Mouse (Mus musculus): ENCODE measurements at regions not wholly inside any gene's neighbourhood (a gene's known extent, or its start where the extent isn't known, plus 50 kb on each side); places are given as distances from the start of the nearest gene placed in this dataset.

DNA sequence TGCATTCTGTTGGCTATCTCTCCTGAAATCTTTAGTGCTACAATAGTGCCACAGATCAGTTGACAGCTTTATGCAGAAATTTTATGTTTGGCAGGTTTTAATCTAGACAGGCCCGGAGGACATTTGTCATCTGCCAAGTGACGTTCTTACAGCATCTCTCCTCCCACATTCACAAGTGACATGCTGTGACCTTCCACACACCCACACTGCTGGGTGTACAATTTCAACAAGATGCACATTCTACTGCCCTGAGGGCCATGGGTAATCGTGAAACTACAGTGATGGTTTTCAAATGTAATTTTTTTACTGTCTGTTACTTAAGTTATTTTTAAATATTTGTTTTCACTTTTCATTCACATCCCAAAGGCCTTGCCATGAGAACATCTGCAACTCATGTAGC is 639.2 kb upstream of the Gm11114 start:
- DNase-seq (ENCODE audit: low read depth), result no peak

DNA sequence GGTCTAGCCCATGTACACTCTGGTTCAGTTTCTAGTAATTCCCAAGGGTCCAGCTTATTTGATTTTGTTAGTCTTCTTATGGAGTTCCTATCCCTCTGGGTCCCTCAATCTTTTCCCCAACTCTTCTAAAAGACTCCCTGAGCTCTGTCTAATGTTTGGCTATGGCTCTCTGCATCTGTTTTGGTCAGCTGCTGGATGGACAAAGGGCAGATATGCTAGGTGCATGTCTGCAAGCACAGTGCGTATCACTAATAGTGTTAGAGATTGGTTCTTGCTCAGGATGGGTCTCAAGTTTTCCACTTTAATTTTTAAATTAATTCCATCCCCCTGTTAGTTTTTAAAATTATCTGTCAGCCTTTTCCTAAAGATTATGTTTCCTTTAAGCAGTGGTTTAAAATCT is 634.2 kb upstream of the Gm11114 start:
- no peak for DNase-seq (ENCODE audit: low read depth)

DNA sequence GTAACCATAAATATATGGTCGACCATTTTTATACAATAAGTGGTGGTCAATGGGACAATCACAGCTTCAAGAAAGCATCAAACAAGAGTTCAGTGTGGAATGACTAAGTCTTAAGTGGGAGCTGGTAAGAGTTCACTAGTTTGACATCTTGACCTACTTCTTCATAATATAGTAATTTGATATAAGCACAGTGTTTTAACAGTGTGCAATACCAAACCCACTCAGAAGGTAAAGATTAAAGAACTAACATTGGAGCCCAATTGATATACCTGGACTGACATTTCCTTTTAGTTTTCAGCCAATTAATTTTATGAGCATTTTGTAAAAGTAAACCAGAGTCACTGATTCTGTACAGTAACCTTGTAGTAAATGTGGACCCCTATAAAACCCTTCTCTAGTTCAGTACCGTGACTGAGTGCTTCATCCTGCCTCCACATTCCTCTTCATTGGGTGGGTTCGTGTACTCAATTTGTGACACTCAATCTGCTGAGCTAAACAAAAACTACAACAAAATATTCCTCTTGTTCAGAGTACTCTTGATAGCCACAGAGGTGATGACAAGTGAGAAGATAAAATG is 593.9 kb upstream of the Gm11114 start:
- no peak for DNase-seq (ENCODE audit: low read depth)

DNA sequence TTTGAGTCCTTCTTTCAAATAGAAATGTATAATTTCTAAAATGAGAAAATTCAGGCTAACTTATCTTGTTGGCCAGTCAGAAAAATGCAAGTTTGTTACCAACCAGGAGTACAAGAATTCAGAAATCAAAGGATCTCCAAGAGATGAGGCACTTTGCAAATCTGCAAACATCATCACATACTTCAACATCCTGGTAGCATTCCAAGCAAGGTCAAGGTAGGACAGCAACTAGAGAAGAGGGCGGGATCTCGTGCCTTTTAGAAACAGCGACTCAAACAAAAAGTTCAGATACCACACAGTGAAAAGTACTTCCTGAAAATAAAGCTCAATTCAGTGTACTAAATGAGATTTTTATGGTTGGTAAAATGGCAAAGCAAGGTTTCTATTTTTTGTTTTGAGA is 593.2 kb upstream of the Gm11114 start:
- no peak for DNase-seq (ENCODE audit: low read depth)

DNA sequence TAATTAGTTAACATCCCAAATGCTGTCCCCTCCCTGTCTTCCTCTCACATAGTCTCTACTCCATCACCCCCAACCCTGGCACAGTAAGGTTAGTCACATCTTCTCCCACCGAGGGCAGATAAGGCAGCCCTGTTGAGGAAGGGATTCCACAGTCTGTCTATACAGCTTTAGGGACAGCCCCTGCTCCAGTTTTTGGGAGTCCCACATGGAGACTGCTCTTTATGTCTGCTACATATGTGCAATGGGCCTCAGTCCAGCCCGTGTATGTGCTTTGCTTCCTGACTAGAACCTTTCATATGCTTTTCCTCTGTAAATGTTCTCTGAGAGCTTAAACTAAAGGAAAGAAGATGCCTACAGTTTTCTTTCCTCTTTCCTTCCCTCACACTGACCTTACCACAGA is 592.1 kb upstream of the Gm11114 start:
- no peak for DNase-seq (ENCODE audit: low read depth)

DNA sequence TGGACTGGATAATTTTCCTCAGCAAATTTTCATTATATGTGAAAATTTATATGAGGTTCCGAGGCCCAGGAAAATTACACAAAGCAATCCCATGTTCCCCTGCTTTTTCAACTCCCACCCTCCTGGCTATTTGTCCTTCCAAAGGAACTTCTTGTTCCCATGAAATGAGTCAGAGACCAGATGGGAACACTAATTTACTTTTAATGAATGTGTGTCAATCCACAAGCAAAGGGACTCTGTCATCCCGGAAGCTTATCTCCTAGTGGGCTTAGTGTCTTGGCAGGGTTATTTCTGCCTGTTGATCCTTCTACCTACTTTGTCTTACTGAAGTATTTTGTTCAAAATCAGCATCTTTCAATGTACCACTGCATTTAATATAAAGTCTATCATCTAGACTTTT is 573.3 kb upstream of the Gm11114 start:
- no peak for DNase-seq (ENCODE audit: low read depth)

DNA sequence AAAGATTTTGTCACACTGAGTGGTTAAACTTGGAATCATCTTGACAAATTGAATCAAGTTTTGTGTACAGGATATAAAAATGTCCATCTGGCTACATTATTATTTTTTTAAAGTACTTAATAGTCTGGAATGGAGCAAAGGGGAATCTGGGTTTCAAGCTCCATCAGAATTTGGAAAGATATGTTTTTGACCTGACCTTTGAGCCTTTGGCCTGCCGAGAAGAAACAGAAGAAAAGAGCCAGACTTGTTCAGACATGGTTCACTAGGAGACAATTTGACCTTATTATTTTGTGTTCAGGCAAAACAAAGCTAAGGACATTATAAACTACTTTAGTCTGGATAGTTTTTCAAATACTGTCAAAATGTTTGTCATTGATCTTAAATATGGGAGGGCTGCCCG is 572.2 kb upstream of the Gm11114 start:
- DNase-seq (ENCODE audit: low read depth), result no peak

DNA sequence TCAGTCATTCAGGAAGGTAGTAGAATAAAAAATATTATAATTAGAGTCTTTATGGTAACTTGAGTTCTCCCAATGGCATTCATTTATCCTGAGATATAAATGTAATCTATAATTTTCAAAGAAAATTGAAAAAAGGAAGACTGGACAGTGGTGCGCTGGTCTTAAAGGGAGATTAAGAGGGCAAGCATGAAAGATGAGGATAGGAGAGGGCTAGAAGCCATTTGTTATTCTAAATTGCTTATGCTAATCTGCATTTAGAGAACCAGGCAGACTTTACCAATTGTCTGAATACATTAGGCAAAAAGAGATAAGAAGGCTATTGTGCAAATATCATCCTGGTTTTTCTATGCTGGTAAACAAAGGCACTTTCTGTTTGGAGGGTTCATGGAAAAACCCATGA is 558.2 kb upstream of the Gm11114 start:
- DNase-seq (ENCODE audit: low read depth), result no peak

DNA sequence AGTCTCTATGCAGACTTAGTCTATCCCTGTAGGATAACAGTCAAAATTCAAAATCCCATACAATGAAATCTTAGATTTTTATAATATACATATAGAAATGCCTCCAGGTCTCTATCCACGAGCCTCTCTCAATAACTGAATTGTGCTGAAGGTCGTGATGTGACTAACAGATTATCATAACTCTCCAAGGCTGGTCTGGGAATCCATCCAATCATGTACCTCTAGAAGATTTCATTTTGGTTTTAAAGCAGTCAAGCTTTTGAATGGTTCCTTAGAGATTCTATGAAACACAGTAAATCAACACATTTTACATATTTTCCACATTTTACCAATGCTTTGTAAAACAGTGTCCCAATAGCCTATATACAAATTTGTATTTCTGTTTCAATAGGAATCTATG is 557.7 kb upstream of the Gm11114 start:
- DNase-seq (ENCODE audit: low read depth), result no peak

DNA sequence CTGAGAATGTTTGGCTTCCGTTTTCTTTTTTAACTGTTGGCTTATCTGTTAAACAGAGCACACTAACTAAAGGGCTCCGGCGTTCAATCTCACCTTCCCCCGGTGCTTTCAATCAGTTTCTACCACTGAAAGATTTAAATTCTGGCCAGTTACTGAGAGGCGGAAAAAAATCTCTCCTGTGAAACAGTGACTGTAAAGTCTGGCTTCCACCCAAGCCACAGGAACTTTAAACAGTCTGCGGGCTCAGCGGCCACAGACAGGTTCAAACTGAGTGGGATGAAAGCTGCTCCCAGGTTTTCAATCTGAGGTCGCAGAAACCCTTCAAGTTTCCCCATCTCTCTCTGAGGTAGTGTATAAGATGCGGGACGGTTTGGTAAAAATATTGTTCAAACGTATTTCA is 538.2 kb upstream of the Gm11114 start:
- peak; percentile 13 for DNase-seq (ENCODE audit: low read depth)

DNA sequence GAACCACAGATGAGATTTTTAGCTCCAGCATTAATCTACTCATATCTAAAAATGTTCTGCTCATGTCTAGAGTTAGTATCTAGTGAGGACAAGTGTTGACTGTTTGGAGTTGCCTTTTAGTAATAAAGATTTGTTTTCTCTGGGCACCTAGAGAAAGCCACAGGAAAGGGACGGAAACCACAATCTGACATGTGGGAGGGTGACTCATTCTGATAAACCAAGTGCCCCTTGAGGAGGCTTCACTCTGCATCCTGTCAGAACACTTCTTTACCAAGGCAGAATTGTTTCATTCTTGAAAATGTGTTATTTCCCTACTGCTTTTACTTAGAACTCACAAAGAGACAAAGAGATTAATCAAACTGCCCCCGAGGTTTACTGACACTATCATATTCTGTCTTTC is 537.4 kb upstream of the Gm11114 start:
- no peak for DNase-seq (ENCODE audit: low read depth)

GRCm38 (mm10) chr9:84779125-84779524 is 533.4 kb upstream of the Gm11114 start:
- no peak for DNase-seq (ENCODE audit: low read depth)

- DNase-seq (ENCODE audit: low read depth), result no peak
These were observed 486.8 kb upstream of the Gm11114 start for GRCm38 (mm10) chr9:84825768-84826167.

GRCm38 (mm10) chr9:84828934-84829333 is 483.6 kb upstream of the Gm11114 start:
- DNase-seq (ENCODE audit: low read depth), result no peak

DNA sequence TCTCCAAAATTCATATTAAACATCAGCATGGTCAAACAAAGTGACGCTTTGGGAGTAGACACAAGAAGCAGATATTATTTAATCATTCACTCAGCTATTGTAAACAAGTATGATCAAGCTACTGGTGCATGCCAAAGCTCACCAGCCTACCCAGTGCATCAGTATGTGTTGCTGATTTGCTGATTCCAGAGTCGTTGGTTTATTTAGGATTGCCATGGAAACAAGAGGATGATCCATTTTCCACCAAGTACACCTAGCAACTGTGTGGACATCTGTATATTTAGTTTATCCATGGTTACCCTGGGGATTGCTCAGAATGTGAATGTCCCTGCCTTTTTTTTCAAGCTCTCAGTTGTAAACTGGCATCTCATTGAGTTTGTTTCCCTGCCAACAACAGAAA is 481.9 kb upstream of the Gm11114 start:
- no peak for DNase-seq (ENCODE audit: low read depth)

DNA sequence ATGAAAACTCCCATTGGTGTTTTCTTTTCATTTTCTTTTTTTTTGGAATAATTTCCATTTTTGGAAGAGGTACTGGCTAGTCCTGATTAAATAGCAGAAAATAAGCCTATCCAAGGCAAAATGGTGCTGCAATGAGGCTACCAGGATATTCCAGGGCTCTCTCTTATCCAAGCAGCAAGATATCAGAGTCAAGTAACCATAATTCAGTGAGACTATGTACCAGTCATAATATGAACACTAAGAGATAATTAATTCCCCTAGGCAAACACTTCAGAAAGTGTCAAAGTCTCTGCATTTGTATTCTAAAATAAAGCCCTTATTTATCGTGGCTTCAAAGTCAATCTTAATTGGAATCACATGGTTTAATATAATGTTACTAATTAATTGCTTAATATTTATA is 475.1 kb upstream of the Gm11114 start:
- DNase-seq (ENCODE audit: low read depth), result no peak

- DNase-seq (ENCODE audit: low read depth), result no peak
These were observed 468.6 kb upstream of the Gm11114 start for GRCm38 (mm10) chr9:84844021-84844420.

GRCm38 (mm10) chr9:84861600-84861999 is 451.0 kb upstream of the Gm11114 start:
- DNase-seq (ENCODE audit: low read depth), result no peak

DNA sequence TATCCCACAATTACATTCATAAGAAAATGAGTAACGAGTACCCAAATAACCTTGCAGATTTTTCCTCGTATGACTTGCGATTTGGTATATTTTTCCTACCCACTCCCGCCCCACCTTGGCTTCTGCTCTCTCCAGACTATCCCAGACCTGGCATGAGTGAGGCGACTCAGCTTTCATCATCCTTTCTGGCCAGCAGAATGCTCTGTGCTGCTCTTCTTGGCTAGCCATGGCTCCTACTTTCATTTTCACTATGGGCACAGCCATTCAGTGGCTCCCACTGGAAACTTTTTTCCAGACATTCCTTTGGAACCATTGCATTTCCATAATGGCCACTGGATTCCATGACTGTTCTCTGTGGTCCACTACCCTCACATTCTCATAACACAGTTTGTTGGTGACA is 449.1 kb upstream of the Gm11114 start:
- peak; percentile 22 for DNase-seq (ENCODE audit: low read depth)

DNA sequence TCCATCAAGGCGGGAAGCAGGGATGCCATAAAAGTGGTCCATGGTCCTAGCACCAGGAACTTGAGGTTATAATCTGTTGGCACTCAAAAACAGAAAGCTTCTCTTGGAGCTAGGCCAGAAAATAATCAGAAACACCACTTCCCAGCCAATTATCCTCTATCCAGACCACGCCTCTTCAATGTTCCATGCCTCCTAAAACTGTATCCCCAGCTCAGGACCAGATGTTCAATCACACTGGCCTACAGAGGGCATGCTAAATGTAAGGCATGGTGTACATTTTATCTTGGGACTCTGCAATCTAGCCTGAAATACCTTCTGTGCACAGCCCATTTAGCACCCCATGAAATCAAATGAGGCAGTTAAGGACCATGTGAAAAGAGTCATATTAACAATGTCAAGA is 418.4 kb upstream of the Gm11114 start:
- no peak for DNase-seq (ENCODE audit: low read depth)

- DNase-seq (ENCODE audit: low read depth), result no peak
These were observed 416.5 kb upstream of the Gm11114 start for GRCm38 (mm10) chr9:84896073-84896472.

DNA sequence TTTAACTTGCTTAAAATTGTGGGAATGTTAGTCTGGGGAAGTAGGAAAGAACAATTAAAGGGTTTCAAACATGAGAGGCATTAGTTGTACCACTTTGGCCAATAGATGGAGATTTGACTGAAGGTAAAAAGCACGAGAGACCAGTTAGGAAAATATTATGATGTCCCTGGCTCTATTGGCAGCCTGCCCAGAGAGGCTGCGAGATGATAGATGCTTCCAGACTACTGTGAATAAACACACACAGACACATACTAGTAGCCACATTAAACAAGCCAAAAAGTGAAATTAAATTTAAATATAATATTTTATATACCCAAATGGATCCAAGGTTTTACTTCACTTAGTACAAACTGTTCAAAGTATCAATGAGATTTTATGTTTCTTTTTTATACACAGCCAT is 411.9 kb upstream of the Gm11114 start:
- DNase-seq (ENCODE audit: low read depth), result peak; percentile 1

- no peak for DNase-seq (ENCODE audit: low read depth)
These were observed 406.3 kb upstream of the Gm11114 start for GRCm38 (mm10) chr9:84906244-84906643.

DNA sequence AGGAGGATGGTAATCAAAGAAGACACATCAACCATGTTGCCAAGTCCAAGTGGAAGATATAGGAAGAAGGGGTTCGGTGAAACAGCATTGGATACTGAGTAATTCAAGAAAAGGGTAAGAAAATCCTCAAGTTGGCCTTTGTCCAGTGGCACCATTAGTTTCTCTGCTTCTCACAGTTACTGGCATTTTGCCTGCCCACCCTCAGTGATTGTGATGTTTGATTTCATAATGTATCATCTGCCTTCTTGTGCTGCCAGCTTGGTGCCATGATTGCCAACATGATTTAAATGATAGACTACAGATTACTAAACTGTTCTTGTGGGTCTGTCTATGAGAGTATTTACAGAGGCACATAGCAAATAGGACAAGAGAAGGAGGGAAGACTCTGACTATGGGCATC is 399.3 kb upstream of the Gm11114 start:
- DNase-seq (ENCODE audit: low read depth), result no peak

DNA sequence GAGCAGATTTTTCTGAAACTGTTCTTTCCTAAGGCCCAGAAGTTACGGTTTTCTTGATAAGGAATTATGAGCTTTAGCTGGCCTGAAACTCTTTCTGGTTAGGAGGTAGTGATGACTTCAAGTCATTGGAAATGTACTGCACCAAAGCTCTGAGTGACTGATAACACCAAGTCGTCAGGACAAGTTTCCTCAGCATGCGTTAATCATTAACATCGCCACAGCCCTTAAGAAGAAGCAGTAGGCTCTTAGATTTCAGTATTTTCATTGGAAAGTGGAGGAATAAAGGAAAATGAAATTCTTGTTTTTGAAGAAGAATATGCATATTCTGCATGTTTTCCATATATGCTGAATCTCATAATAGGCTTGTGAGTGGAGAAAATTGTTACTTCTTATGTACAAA is 390.3 kb upstream of the Gm11114 start:
- DNase-seq (ENCODE audit: low read depth), result no peak

Measured in NIH3T3 (cell line).